Mouse (Mus musculus): ENCODE measurements around the gene Ldlrad3.

The Ldlrad3 gene

DNA sequence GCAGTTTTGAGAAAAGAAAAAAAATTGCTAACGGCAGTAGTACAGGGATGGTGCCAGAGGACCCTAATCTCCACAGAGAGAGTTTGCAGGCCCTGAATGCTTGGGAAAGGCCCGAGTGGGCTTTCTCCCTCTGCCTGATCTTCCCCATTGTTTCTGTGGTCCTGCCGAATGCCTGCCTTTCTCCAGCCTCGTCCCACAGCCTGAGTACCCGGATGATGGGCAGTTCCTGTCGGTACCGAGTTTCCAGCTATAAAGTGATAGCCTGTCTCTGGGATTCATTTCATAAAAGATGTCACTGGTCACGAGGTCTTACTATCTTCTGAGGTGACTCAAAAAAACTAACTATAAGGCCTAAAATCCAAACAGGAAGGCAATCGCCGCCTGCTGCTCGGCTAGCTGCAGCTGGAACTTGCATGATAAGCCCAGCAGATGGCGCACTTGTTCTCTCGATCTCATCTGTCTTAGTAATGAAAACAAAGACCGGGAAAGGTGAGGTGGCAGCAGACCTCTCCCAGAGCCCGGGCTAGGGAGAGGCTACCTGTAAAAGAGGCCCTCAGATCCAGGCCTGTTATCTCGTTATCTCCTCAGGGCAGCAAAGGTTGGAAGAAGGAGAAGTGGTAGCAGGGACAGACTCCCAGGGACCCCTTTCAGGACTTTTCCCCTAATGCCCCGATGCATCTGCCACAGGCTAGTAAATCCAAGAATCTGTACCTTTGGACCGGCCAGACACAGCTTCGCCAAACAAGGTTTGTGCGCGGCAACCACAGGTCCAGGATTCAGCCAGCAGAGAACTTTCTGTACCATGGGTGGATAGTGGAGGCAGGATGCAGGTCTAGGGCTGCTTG is 280.4 kb downstream of the Ldlrad3 start:
- peak; percentile 66 for DNase-seq (ENCODE audit: low spot score)

DNA sequence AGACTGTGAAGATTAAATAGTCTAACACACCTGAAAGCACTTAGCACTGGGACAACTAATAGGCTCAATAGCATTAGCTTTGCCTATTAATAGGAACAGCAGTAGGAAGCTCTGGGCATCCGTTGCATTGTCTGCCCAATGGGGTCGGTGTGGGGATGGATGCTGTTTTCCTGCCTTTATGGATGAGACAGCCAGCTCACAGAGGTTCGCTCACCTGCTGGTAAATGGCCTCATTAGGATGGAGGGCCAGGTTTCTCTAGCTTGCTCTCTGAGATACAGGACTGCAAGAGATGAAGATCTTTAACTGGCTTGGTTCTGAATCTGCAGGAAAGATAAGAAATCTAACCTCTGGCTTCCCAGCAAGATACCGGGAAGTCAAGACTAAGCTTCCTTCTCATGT is 284.0 kb downstream of the Ldlrad3 start:
- no peak for DNase-seq (ENCODE audit: low spot score)

All from ovary, postnatal 36 days (tissue).